Mouse (Mus musculus): ENCODE data around the gene Olfr156. TPM values are rescaled to one million over a fixed set of nuclear protein-coding genes. Genes with fewer than 3 reads are reported as not detected.

Gene Olfr156
- polyA plus RNA-seq, 1 experiment from 2014 or later = not detected

DNA sequence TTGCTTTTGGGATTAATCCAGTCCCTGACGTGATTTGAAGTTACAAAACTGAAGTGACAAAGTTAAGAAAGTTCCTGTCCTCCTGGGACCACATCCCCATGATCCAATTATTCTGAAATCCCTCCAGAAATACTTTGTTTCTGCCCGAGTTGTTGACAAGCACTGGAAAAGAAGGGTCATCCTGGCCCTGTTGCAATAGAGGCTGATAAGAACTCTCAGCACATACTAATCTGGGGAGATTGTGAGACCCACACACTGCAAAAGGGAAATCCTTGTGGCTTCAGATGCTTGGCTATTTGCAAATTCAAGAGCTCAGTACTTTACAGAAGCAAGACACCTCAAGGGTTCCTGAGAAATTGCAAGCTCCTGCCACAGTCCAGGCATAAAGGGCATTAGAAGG lies 51.4 kb downstream of the Olfr156 start:
- no peak for ATAC-seq (replicated peaks; ENCODE audit: low FRiP score)
- H3K4me2 ChIP-seq (ENCODE audit: low read depth, low read length, severe bottlenecking) = no peak overlapping the region
- no peak overlapping the region for H3K9ac ChIP-seq (ENCODE audit: low read length)
- no peaks in the 10 kb centered on the region for H3K27me3 ChIP-seq (ENCODE audit: control insufficient read depth, insufficient read depth, low read length)
- H3K36me3 ChIP-seq (ENCODE audit: control insufficient read depth, insufficient read depth, low read length) = no peaks in the 10 kb centered on the region
- H3K27ac ChIP-seq (ENCODE audit: low read depth, low read length) = no peak overlapping the region
- no peak overlapping the region for H3K4me3 ChIP-seq (ENCODE audit: low read depth, low read length)
- H3K9me3 ChIP-seq (ENCODE audit: control insufficient read depth, low read length) = no peaks in the 10 kb centered on the region
- DNase-seq (ENCODE audit: low spot score) = no peak
- no peaks in the 10 kb centered on the region for H3K4me1 ChIP-seq (replicated peaks; ENCODE audit: control insufficient read depth, insufficient read depth, low read length)
- 20% methylated on average over 2 of the region's 2 CpGs for WGBS

DNA sequence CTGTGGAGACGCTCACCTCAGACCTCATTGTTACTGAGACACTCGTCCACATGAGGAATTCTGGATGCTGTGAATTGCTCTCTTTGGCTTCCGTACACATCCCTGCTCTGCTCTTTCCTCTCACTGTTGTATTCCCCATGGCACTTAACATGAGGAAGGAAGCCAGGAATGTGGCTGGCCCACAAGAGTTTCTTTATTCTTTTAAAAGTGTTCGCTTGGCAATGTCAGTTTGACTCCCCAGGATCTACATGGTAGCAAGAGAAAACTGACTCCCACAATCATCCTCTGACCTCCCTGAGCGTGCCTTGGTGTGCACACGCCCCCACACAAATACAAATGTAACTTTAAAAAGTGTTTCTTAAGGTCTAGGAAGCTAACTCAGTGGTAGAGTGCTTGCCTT lies 52.1 kb downstream of the Olfr156 start:
- no peak overlapping the region for H3K4me3 ChIP-seq (ENCODE audit: low read depth, low read length)
- no peak overlapping the region for H3K9ac ChIP-seq (ENCODE audit: low read length)
- H3K36me3 ChIP-seq (ENCODE audit: control insufficient read depth, insufficient read depth, low read length) = no peaks in the 10 kb centered on the region
- no peaks in the 10 kb centered on the region for H3K4me1 ChIP-seq (replicated peaks; ENCODE audit: control insufficient read depth, insufficient read depth, low read length)
- no peaks in the 10 kb centered on the region for H3K27me3 ChIP-seq (ENCODE audit: control insufficient read depth, insufficient read depth, low read length)
- no peak for ATAC-seq (replicated peaks; ENCODE audit: low FRiP score)
- WGBS = 61% methylated on average over 6 of the region's 6 CpGs
- no peak for DNase-seq (ENCODE audit: low spot score)
- no peak overlapping the region for H3K4me2 ChIP-seq (ENCODE audit: low read depth, low read length, severe bottlenecking)
- H3K27ac ChIP-seq (ENCODE audit: low read depth, low read length) = no peak overlapping the region
- H3K9me3 ChIP-seq (ENCODE audit: control insufficient read depth, low read length) = no peaks in the 10 kb centered on the region

DNA sequence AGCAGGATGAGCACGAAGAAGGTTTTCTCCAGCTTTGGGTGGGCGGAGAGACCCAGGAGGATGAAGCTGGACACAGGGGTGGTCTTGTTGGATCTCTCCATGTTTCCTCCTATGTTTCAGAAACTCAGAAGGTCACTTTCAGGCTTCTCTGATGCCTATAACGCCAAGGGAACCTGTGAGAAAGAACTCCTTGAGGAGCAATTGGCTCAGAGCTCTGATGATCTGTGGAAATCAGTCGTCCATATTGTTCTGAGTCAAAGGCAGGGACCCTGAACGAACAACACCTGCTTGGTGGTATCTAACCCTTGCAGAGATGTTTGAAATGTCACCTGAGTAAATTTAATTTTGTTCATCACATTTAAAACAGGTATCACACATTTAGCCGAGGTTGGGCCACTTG lies 52.8 kb downstream of the Olfr156 start, which contains the start of gene Olfr159:
Gene Olfr159, minus strand, starts transcription at position 101 of the 400 bp plus-strand sequence.
- Histone ChIP-seq H3K27ac (ENCODE audit: low read depth, low read length) (no peak within 1 kb of the TSS), H3K4me2 (ENCODE audit: low read depth, low read length, severe bottlenecking) (no peak within 1 kb of the TSS), H3K27me3 (ENCODE audit: control insufficient read depth, insufficient read depth, low read length) (no peaks in the 10 kb centered on the region), H3K36me3 (ENCODE audit: control insufficient read depth, insufficient read depth, low read length) (no peaks in the 10 kb centered on the region), H3K4me1 (replicated peaks; ENCODE audit: control insufficient read depth, insufficient read depth, low read length) (no peaks in the 10 kb centered on the region), H3K9me3 (ENCODE audit: control insufficient read depth, low read length) (no peaks in the 10 kb centered on the region), H3K4me3 (ENCODE audit: low read depth, low read length) (no peak within 1 kb of the TSS), H3K9ac (ENCODE audit: low read length) (no peak within 1 kb of the TSS)
- ATAC-seq (replicated peaks; ENCODE audit: low FRiP score) (no peak), DNase-seq (ENCODE audit: low spot score) (no peak)
- WGBS = 86% methylated on average over 6 of the region's 6 CpGs

Other genes with a start within 250 kb of the Olfr156 start
- 26.0 and 38.7 TPM in 2 replicates for gene Rgp1, start 245.2 kb downstream of the Olfr156 start, polyA plus RNA-seq (2014; fragmentation: Nextera tagmentation; extraction: Ambion mirVana)
- gene Gba2, start 245.0 kb downstream of the Olfr156 start, polyA plus RNA-seq (2014; fragmentation: Nextera tagmentation; extraction: Ambion mirVana) = 31.0 and 32.4 TPM in 2 replicates
- 1.9 and 2.8 TPM in 2 replicates for gene Msmp, start 239.4 kb downstream of the Olfr156 start, polyA plus RNA-seq (2014; fragmentation: Nextera tagmentation; extraction: Ambion mirVana)
- gene Npr2, start 192.0 kb downstream of the Olfr156 start, polyA plus RNA-seq (2014; fragmentation: Nextera tagmentation; extraction: Ambion mirVana) = 9.8 and 10.8 TPM in 2 replicates
- gene Spag8, start 170.3 kb downstream of the Olfr156 start, polyA plus RNA-seq (2014; fragmentation: Nextera tagmentation; extraction: Ambion mirVana) = 1.7 and 2.3 TPM in 2 replicates
- 64.1 and 66.8 TPM in 2 replicates for gene Hint2, start 167.4 kb downstream of the Olfr156 start, polyA plus RNA-seq (2014; fragmentation: Nextera tagmentation; extraction: Ambion mirVana)
- 5.2 and 6.4 TPM in 2 replicates for gene Tmem8b, start 154.9 kb downstream of the Olfr156 start, polyA plus RNA-seq (2014; fragmentation: Nextera tagmentation; extraction: Ambion mirVana)
- 2.5 and 2.7 TPM in 2 replicates for gene Fam221b, start 154.8 kb downstream of the Olfr156 start, polyA plus RNA-seq (2014; fragmentation: Nextera tagmentation; extraction: Ambion mirVana)
- gene Olfr70, start 123.1 kb downstream of the Olfr156 start, polyA plus RNA-seq (2014; fragmentation: Nextera tagmentation; extraction: Ambion mirVana) = not detected in 2 replicates
- gene Olfr71, start 113.6 kb downstream of the Olfr156 start, polyA plus RNA-seq (2014; fragmentation: Nextera tagmentation; extraction: Ambion mirVana) = not detected in 2 replicates
- gene Hrct1, start 96.7 kb downstream of the Olfr156 start, polyA plus RNA-seq (2014; fragmentation: Nextera tagmentation; extraction: Ambion mirVana) = not detected in 2 replicates
- gene Spaar, start 93.9 kb downstream of the Olfr156 start, polyA plus RNA-seq (2014; fragmentation: Nextera tagmentation; extraction: Ambion mirVana) = not detected in 2 replicates
- gene Olfr159, start 52.9 kb downstream of the Olfr156 start, polyA plus RNA-seq (2014; fragmentation: Nextera tagmentation; extraction: Ambion mirVana) = not detected in 2 replicates
- gene Olfr157, start 16.3 kb upstream of the Olfr156 start, polyA plus RNA-seq (2014; fragmentation: Nextera tagmentation; extraction: Ambion mirVana) = not detected in 2 replicates
- gene Olfr155, start 27.7 kb upstream of the Olfr156 start, polyA plus RNA-seq (2014; fragmentation: Nextera tagmentation; extraction: Ambion mirVana) = not detected in 2 replicates
- gene Reck, start 51.6 kb upstream of the Olfr156 start, polyA plus RNA-seq (2014; fragmentation: Nextera tagmentation; extraction: Ambion mirVana) = 11.3 and 11.8 TPM in 2 replicates
- gene Glipr2, start 133.5 kb upstream of the Olfr156 start, polyA plus RNA-seq (2014; fragmentation: Nextera tagmentation; extraction: Ambion mirVana) = 75.5 and 79.1 TPM in 2 replicates
- gene Ccin, start 159.6 kb upstream of the Olfr156 start, polyA plus RNA-seq (2014; fragmentation: Nextera tagmentation; extraction: Ambion mirVana) = not detected in 2 replicates
- gene Clta, start 180.6 kb upstream of the Olfr156 start, polyA plus RNA-seq (2014; fragmentation: Nextera tagmentation; extraction: Ambion mirVana) = 211 and 223 TPM in 2 replicates